Mouse (Mus musculus) ovary, adult 18-20 months (tissue): Measurements from ENCODE around the gene Gm20388.
"Not testable (repeated sequence)": the region's sequence is repeated elsewhere in the genome, so short reads cannot be mapped to it uniquely, and the experiment has no call there.

Experiments used
- DNase-seq: peaks from one replicate; pipeline ENCODE4 v3.0.0; 2022; ENCODE audit warnings: low spot score, mixed read lengths

The Gm20388 gene

GRCm38 (mm10) chr8:123245543-123245942 is 3334.9 kb downstream of the Gm20388 start:
- no peak for DNase-seq

GRCm38 (mm10) chr8:123247748-123248147 is 3337.1 kb downstream of the Gm20388 start:
- DNase-seq = no peak

- no peak for DNase-seq
Measured at GRCm38 (mm10) chr8:123248596-123248995, 3338.0 kb downstream of the Gm20388 start.

GRCm38 (mm10) chr8:123250940-123251339 is 3340.3 kb downstream of the Gm20388 start:
- DNase-seq = no peak

- no peak for DNase-seq
Measured at GRCm38 (mm10) chr8:123252925-123253324, 3342.3 kb downstream of the Gm20388 start.

- DNase-seq = no peak
Measured at GRCm38 (mm10) chr8:123253451-123254098, 3342.9 kb downstream of the Gm20388 start.

GRCm38 (mm10) chr8:123254099-123254885 is 3343.7 kb downstream of the Gm20388 start, which contains the start of the genes Zfp276 and Vps9d1:
Zfp276 (plus strand) TSS chr8:123254195.
Vps9d1 (minus strand) TSS chr8:123254348.
- DNase-seq = peak; percentile 77

- DNase-seq = no peak
Measured at GRCm38 (mm10) chr8:123255170-123255569, 3344.5 kb downstream of the Gm20388 start.

- no peak for DNase-seq
Measured at GRCm38 (mm10) chr8:123257114-123257513, 3346.5 kb downstream of the Gm20388 start.

- DNase-seq = not testable (repeated sequence)
Measured at GRCm38 (mm10) chr8:123257593-123257992, 3347.0 kb downstream of the Gm20388 start.

GRCm38 (mm10) chr8:123267926-123268656 is 3357.4 kb downstream of the Gm20388 start:
- DNase-seq = no peak

- no peak for DNase-seq
Measured at GRCm38 (mm10) chr8:123271147-123271546, 3360.5 kb downstream of the Gm20388 start.

GRCm38 (mm10) chr8:123271901-123272300 is 3361.3 kb downstream of the Gm20388 start:
- DNase-seq = no peak

GRCm38 (mm10) chr8:123274447-123274846 is 3363.8 kb downstream of the Gm20388 start:
- no peak for DNase-seq

GRCm38 (mm10) chr8:123275096-123275495 is 3364.5 kb downstream of the Gm20388 start:
- DNase-seq = no peak

- no peak for DNase-seq
Measured at GRCm38 (mm10) chr8:123278445-123278844, 3367.8 kb downstream of the Gm20388 start.

GRCm38 (mm10) chr8:123279828-123280227 is 3369.2 kb downstream of the Gm20388 start:
- no peak for DNase-seq

- no peak for DNase-seq
Measured at GRCm38 (mm10) chr8:123280302-123281094, 3369.9 kb downstream of the Gm20388 start.

- not testable (repeated sequence) for DNase-seq
Measured at GRCm38 (mm10) chr8:123282994-123283393, 3372.4 kb downstream of the Gm20388 start.

GRCm38 (mm10) chr8:123283991-123284390 is 3373.3 kb downstream of the Gm20388 start:
- no peak for DNase-seq

- no peak for DNase-seq
Measured at GRCm38 (mm10) chr8:123284493-123284892, 3373.9 kb downstream of the Gm20388 start.

GRCm38 (mm10) chr8:123287362-123287761 is 3376.7 kb downstream of the Gm20388 start:
- no peak for DNase-seq
